Mouse (Mus musculus) lung, embryonic 15.5 days (tissue): Measurements from ENCODE around the gene Galr2. TPM values are rescaled to one million over a fixed set of nuclear protein-coding genes. Genes with fewer than 3 reads are reported as not detected.

Experiments used
- ATAC-seq: fragments of 200-750 bp; cut with Nextera tagmentation; 2 replicates; pipeline ENCODE4 v1.8.0; 2017; ENCODE audit warnings: moderate number of reproducible peaks, borderline replicate concordance; ENCODE audit not compliant: low FRiP score, low TSS enrichment; ENCODE audit errors: extremely low read depth
- H3K27ac ChIP-seq: fragments of 300-500 bp; sonication (generic); 2 replicates; pipeline ENCODE4 v1.5.1; 2015; ENCODE audit warnings: moderate library complexity, mild to moderate bottlenecking, inconsistent platforms
- H3K27me3 ChIP-seq: fragments of 300-500 bp; sonication (generic); 2 replicates; pipeline ENCODE4 v1.6.1; 2015; ENCODE audit warnings: inconsistent platforms
- H3K36me3 ChIP-seq: fragments of 300-500 bp; sonication (generic); 2 replicates; pipeline ENCODE4 v1.6.1; 2015; ENCODE audit warnings: inconsistent platforms
- H3K4me1 ChIP-seq: fragments of 300-500 bp; sonication (generic); 2 replicates; pipeline ENCODE4 v1.6.1; 2015; ENCODE audit warnings: inconsistent platforms
- H3K4me2 ChIP-seq: fragments of 300-500 bp; sonication (generic); 2 replicates; pipeline ENCODE4 v1.6.1; 2015; ENCODE audit warnings: inconsistent platforms, mild to moderate bottlenecking, moderate library complexity
- H3K4me3 ChIP-seq: fragments of 300-500 bp; sonication (generic); 2 replicates; pipeline ENCODE4 v1.5.1; 2015; ENCODE audit warnings: mild to moderate bottlenecking, inconsistent platforms
- H3K9ac ChIP-seq: fragments of 300-500 bp; sonication (generic); 2 replicates; pipeline ENCODE4 v1.6.1; 2015; ENCODE audit warnings: inconsistent platforms
- H3K9me3 ChIP-seq: fragments of 300-500 bp; sonication (generic); 2 replicates; pipeline ENCODE4 v1.6.1; 2016; ENCODE audit warnings: inconsistent platforms
- whole genome bisulfite sequencing: fragments of 180-500 bp; shearing (Covaris S2); methylation state at CpG from one replicate; pipeline ENCODE4 v1.1.7; 2015; 5-methylcytosine and 5-hydroxymethylcytosine counted together
- polyA plus RNA-seq: library from polyadenylated mRNA; unstranded; fragments of >200 nt; fragmentation: Nextera tagmentation; extraction: Ambion mirVana; gene quantifications from 2 replicates; pipeline ENCODE4 v1.2.1, GENCODE M21; 2015

The Galr2 gene
- polyA plus RNA-seq, 1 experiment from 2014 or later = 0.07 TPM

GRCm38 (mm10) chr11:116311169-116311568 lies 30.4 kb downstream of the Galr2 start:
- no peak overlapping the region for H3K9ac ChIP-seq
- no peaks in the 10 kb centered on the region for H3K9me3 ChIP-seq
- peak; percentile 56; the same call in 1 of the 2 replicates for ATAC-seq
- 26% methylated on average over 8 of the region's 8 CpGs for WGBS
- H3K4me2 ChIP-seq = no peak overlapping the region
- no peak overlapping the region for H3K27ac ChIP-seq
- no peak overlapping the region for H3K4me3 ChIP-seq
- H3K36me3 ChIP-seq = no peaks in the 10 kb centered on the region
- H3K4me1 ChIP-seq = peaks cover 19% of the 10 kb centered on the region
- H3K27me3 ChIP-seq = no peaks in the 10 kb centered on the region

DNA sequence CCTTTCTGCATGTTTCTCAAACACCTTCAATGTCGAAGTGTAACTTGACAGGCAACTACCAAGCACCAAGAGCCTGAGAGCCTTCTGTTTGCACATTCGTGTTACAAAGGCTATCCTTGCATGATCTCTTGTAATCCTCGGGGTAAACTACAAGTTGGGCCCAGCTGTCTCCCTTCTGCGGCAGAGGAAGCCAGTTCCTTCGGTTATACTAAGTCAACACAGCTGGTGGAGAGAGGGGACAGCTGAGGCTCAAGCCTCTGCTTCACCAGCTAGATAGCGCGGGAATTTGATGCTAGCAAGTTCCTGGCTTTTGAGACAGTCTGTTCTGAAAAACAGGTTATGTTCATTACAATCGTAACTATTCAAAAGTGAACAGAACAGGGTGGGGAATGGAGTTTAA lies 31.6 kb downstream of the Galr2 start:
- Histone ChIP-seq H3K9ac (no peak overlapping the region), H3K27ac (0 out of 2 replicates have a peak overlapping the region, but pooled peaks have one; percentile 43), H3K4me3 (no peak overlapping the region), H3K27me3 (no peaks in the 10 kb centered on the region), H3K9me3 (no peaks in the 10 kb centered on the region), H3K4me1 (peaks cover 13% of the 10 kb centered on the region), H3K36me3 (no peaks in the 10 kb centered on the region), H3K4me2 (no peak overlapping the region)
- peak; percentile 70; the same call in 1 of the 2 replicates for ATAC-seq
- 14% methylated on average over 8 of the region's 8 CpGs for WGBS

DNA sequence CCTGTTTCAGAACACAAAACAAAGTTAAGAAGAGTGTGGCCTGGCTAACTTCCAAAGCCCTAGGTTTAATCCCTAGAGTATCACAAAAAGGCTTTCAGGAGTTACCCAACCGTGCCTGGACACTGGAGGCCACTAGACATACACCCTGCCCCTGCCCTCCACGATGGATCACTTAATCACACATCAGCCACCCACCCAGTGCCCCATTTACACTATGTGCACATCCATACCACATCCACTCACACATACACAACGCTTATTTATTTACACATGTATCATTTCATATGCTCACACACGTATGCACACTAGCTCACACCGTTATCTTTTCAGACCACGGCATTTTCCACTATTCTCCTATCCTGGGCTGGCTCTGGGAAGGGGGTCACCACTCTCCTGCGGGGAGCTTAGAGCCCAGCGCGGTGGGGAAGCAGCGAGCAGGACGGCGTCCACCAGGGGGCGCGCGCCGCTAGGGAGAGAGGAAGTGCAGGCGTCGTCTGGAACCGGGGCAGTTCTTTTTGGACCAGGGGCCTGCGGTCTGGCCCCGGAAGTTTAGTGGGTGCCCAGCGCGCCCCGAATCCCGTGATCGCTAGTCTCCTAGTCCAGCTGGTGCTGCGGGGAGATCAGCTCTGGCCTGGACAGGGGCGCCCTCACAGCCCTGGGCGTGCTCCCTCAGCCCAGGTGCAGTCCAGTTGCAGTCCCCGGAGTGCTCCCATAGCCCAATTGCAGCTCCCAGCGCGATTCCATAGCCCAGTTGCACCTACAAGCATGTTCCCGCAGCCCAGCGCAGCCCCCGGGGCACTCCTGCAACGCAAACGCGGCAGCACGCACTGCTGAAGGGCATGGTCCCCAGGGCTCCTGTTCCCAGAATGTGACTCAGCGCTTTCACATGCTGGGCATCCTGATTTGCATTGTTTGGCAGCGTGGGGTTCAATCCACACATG lies 38.2 kb downstream of the Galr2 start:
- peak overlapping the region; percentile 63 for H3K9ac ChIP-seq
- 3% methylated on average over 41 of the region's 41 CpGs for WGBS
- H3K27ac ChIP-seq = no peak overlapping the region; the same call in 1 of the 2 replicates
- H3K4me1 ChIP-seq = peaks cover 11% of the 10 kb centered on the region
- H3K4me2 ChIP-seq = peak overlapping the region; percentile 100
- peak overlapping the region; percentile 49 for H3K4me3 ChIP-seq
- no peaks in the 10 kb centered on the region for H3K36me3 ChIP-seq
- H3K27me3 ChIP-seq = peaks cover 4% of the 10 kb centered on the region
- peak; percentile 72 for ATAC-seq
- H3K9me3 ChIP-seq = no peaks in the 10 kb centered on the region

- H3K9me3 ChIP-seq = no peaks in the 10 kb centered on the region
- H3K4me2 ChIP-seq = no peak overlapping the region
- 54% methylated on average over 7 of the region's 7 CpGs for WGBS
- H3K27ac ChIP-seq = no peak overlapping the region
- no peaks in the 10 kb centered on the region; the same call in 1 of the 2 replicates for H3K27me3 ChIP-seq
- no peaks in the 10 kb centered on the region for H3K36me3 ChIP-seq
- H3K4me3 ChIP-seq = no peak overlapping the region
- no peak overlapping the region for H3K9ac ChIP-seq
- peak; percentile 4; the same call in 1 of the 2 replicates for ATAC-seq
- peaks cover 13% of the 10 kb centered on the region for H3K4me1 ChIP-seq
These were observed 46.3 kb downstream of the Galr2 start for GRCm38 (mm10) chr11:116326963-116327603.

- no peak overlapping the region for H3K9ac ChIP-seq
- no peak overlapping the region for H3K4me2 ChIP-seq
- H3K27ac ChIP-seq = peak overlapping the region; percentile 41; the same call in 1 of the 2 replicates
- WGBS = 55% methylated on average over 17 of the region's 18 CpGs
- no peaks in the 10 kb centered on the region for H3K36me3 ChIP-seq
- H3K27me3 ChIP-seq = peaks cover 19% of the 10 kb centered on the region
- no peaks in the 10 kb centered on the region for H3K9me3 ChIP-seq
- ATAC-seq = 0 out of 2 replicates have a peak, but pooled peaks have one; percentile 23
- no peak overlapping the region for H3K4me3 ChIP-seq
- peaks cover 21% of the 10 kb centered on the region for H3K4me1 ChIP-seq
These were observed 48.8 kb downstream of the Galr2 start for GRCm38 (mm10) chr11:116329314-116330210.

GRCm38 (mm10) chr11:116330211-116330518 lies 49.4 kb downstream of the Galr2 start:
- no peaks in the 10 kb centered on the region for H3K36me3 ChIP-seq
- H3K4me2 ChIP-seq = no peak overlapping the region
- WGBS = 60% methylated on average over 7 of the region's 7 CpGs
- H3K27me3 ChIP-seq = peaks cover 25% of the 10 kb centered on the region
- no peak for ATAC-seq
- H3K9me3 ChIP-seq = no peaks in the 10 kb centered on the region
- H3K4me1 ChIP-seq = peaks cover 28% of the 10 kb centered on the region
- H3K4me3 ChIP-seq = no peak overlapping the region
- 0 out of 2 replicates have a peak overlapping the region, but pooled peaks have one; percentile 41 for H3K27ac ChIP-seq
- no peak overlapping the region for H3K9ac ChIP-seq

GRCm38 (mm10) chr11:116332232-116332982 lies 51.7 kb downstream of the Galr2 start:
- Histone ChIP-seq H3K27me3 (peaks cover 29% of the 10 kb centered on the region), H3K4me1 (peaks cover 45% of the 10 kb centered on the region), H3K36me3 (no peaks in the 10 kb centered on the region), H3K9me3 (no peaks in the 10 kb centered on the region), H3K4me2 (no peak overlapping the region), H3K27ac (no peak overlapping the region), H3K4me3 (no peak overlapping the region), H3K9ac (0 out of 2 replicates have a peak overlapping the region, but pooled peaks have one; percentile 13)
- 38% methylated on average over 19 of the region's 19 CpGs for WGBS
- no peak for ATAC-seq

- WGBS = 83% methylated on average over 3 of the region's 3 CpGs
- H3K27me3 ChIP-seq = peaks cover 29% of the 10 kb centered on the region
- no peak overlapping the region for H3K4me3 ChIP-seq
- no peak overlapping the region for H3K9ac ChIP-seq
- no peaks in the 10 kb centered on the region for H3K36me3 ChIP-seq
- H3K4me1 ChIP-seq = peaks cover 45% of the 10 kb centered on the region
- H3K9me3 ChIP-seq = no peaks in the 10 kb centered on the region
- no peak for ATAC-seq
- H3K4me2 ChIP-seq = no peak overlapping the region
- H3K27ac ChIP-seq = no peak overlapping the region
These were observed 52.2 kb downstream of the Galr2 start for GRCm38 (mm10) chr11:116332983-116333270.

Other genes starting within 250 kb of the Galr2 start
- gene Unc13d, start 203.0 kb upstream of the Galr2 start, polyA plus RNA-seq = 4.1 and 6.4 TPM in 2 replicates
- gene Wbp2, start 193.9 kb upstream of the Galr2 start, polyA plus RNA-seq = 58.0 and 67.9 TPM in 2 replicates
- gene Trim47, start 153.7 kb upstream of the Galr2 start, polyA plus RNA-seq = 24.9 and 25.9 TPM in 2 replicates
- 3.7 and 4.3 TPM in 2 replicates for gene Trim65, start 149.8 kb upstream of the Galr2 start, polyA plus RNA-seq
- 89.5 and 94.7 TPM in 2 replicates for gene Mrpl38, start 142.1 kb upstream of the Galr2 start, polyA plus RNA-seq
- gene Fbf1, start 112.8 kb upstream of the Galr2 start, polyA plus RNA-seq = 29.7 and 35.9 TPM in 2 replicates
- 77.5 and 78.3 TPM in 2 replicates for gene Ten1, start 82.1 kb upstream of the Galr2 start, polyA plus RNA-seq
- 19.6 and 21.2 TPM in 2 replicates for gene Acox1, start 81.9 kb upstream of the Galr2 start, polyA plus RNA-seq
- 5.8 and 6.4 TPM in 2 replicates for gene Evpl, start 42.9 kb upstream of the Galr2 start, polyA plus RNA-seq
- gene Srp68, start 6.7 kb upstream of the Galr2 start, polyA plus RNA-seq = 89.8 and 95.4 TPM in 2 replicates
- gene Exoc7, start 26.3 kb downstream of the Galr2 start, polyA plus RNA-seq = 58.4 and 63.5 TPM in 2 replicates
- gene Foxj1, start 54.5 kb downstream of the Galr2 start, polyA plus RNA-seq = 21.1 and 21.2 TPM in 2 replicates
- 11.1 and 11.4 TPM in 2 replicates for gene Rnf157, start 132.1 kb downstream of the Galr2 start, polyA plus RNA-seq
- 37.2 and 41.7 TPM in 2 replicates for gene Ubald2, start 153.2 kb downstream of the Galr2 start, polyA plus RNA-seq
- gene Qrich2, start 185.3 kb downstream of the Galr2 start, polyA plus RNA-seq = 0.08 TPM in 1 of 2 replicates, not detected in the other
- 180 and 187 TPM in 2 replicates for gene Prpsap1, start 213.3 kb downstream of the Galr2 start, polyA plus RNA-seq
- 6.2 and 6.9 TPM in 2 replicates for gene Sphk1, start 250.0 kb downstream of the Galr2 start, polyA plus RNA-seq